Mouse (Mus musculus) gastrocnemius, postnatal 36 days (tissue): ENCODE measurements around the gene Gpr83. TPM values are rescaled to one million over a fixed set of nuclear protein-coding genes. Genes with fewer than 3 reads are reported as not detected.

ENCODE experiments used
- DNase-seq, 2 experiments: peaks; one replicate each; pipeline ENCODE4 v3.0.0; 2022
- intact Hi-C: fragments of 180-260 bp; cut with DNase I; formaldehyde crosslinking; loops from one replicate; pipeline ENCODE4 v1.15.1; 2025
- total RNA-seq, 2 experiments: library from RNA; stranded (reverse); gene quantifications; 2 replicates each; pipeline ENCODE4 v1.2.3; 2021

Gene Gpr83
- total RNA-seq, 2 experiments from 2014 or later = not detected

DNA sequence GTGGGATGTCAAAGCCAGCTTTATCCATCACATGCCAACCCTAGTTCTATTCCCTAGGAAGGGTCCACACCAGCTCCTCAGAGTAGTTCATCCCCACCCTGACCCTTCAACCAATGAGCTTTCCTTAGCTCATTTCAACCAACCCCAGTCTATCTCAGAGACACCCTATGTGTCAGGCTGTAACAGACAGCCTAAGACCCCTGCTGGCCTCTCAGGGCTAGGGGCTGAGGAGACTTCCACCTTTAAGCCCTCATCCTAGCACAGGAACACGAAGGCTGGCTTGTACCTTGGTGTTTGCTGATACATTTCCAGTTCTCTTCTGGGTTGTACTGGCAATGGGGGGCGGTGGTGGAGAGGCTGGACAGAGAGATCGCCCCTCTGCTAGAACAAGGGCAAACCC lies 43.0 kb downstream of the Gpr83 start:
- no peak for DNase-seq
- intact Hi-C loops = no loop called here

DNA sequence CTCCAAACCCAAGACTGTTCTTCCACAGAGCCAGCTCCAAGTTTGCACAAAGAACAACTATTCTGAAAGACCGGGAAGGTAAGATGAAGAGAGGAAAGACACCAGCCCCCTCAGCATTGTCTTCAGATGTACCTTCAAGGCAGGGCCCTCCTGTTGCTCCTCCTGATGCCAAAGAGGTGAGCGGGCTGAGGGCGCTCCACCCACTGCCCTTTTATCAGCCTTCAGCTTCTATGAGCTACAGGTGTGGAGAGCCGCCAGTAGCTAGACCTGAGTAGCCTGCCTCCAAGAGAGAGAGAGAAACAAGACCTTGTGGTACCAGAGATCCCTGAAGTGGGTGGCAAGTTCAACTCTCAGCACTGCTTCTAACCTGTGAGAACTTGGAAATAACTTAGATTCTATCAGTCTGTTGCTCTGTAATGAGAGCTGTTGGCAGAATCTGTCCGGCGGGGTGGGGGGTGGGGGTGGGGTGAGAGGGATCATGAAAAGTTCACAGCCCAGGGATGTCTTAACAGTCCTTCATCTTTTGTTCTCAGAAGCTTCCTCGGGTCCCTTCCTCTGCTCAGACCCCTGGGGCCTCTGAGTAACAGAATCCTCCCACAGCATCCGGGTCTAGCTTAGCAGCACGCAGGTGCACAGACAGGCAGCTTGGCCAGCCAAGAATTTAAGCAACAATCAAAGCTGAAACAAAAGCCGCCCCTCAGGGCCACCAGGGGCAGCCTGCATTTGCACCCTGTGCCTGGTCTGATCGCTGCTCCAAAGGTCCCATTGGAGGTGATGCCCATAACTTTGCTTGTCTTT lies 43.8 kb downstream of the Gpr83 start, which contains the start of gene Izumo1r:
TSS of gene Izumo1r (minus strand) at position 369 of the 798 bp plus-strand sequence.
- DNase-seq = no peak
- intact Hi-C loops = no loop called here

DNA sequence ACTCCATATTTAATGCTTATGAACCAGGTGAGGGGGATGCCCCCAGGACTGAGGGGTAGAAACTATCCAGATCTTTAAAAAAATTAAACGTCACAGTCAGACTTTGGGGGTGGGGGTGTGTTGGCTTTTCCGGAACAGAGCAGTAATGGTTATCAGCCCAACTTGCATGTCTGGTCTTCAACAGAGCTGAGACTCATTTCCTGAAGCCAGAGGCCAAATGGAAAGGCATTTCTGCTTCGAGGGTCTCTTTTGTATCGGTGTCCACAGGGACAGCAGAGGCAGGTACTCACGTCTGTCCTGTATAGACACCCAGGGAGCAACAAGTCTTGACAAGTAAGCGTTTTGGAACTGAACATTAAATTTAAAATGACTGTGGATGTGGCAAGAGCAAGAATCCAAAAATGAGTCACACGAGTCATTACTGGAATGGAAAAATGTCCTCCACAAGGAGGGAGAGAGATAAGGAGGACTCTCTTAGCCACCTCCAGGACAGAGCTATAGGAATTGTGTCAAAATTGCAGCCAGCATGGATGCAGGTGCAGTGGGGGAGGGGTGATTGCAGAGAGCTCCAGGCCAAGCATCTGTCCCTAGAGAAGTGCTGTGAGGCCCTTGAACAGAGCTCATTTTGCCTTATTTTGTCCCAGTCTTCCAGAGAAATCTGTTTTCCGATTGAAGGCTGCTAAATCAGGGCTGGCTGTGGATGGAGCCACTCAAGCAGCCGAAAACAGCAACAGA lies 44.9 kb downstream of the Gpr83 start:
- DNase-seq = no peak
- intact Hi-C loops = no loop called here

DNA sequence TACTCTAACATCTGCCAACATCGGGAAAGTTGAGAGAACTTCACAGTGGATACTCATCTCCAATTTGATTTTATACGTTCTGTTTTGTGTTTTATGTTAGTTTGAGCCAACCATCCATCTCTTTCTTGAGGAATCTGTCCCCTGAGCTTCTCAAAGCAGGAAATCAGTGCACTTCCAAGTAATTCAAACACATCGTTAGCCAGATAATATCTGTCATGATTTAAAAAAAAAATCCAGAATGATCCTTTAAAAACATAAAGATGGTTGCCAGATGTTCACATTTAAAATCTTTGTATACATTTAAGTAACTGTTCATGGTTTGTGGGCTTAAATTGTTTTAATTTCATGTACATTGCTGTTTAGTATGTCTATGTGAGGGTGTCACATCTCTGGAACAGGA lies 45.9 kb downstream of the Gpr83 start:
- intact Hi-C loops = no loop called here
- DNase-seq = no peak

DNA sequence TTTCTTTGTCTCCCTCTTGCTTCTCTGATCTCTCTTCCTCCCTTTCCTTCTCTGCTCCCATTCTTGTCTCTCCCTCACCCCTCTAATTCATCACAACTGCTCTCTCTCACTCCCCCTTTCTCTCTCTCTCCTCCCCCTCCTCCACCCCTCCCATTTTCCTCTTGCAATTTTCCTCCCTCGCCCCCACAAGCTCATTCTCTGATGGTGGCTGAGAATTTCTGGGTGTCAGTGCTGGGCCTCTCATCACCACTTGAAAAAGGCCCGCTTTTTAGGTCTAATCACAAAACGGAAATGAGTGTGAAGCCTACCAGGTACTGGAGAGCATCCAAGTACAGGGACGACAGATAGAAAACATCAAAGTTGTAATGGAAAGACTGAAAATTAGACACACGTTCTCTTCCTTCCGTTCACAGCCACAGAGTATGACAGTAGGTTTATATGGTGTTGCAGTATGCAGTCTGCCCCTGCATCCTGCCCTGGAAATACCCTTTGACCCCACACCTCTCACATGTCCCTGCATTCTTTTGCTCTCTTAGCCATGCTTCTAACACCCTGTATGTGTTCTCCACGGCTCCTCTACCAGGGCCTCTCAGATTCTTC lies 47.9 kb downstream of the Gpr83 start:
- intact Hi-C loops = no loop called here
- no peak for DNase-seq

DNA sequence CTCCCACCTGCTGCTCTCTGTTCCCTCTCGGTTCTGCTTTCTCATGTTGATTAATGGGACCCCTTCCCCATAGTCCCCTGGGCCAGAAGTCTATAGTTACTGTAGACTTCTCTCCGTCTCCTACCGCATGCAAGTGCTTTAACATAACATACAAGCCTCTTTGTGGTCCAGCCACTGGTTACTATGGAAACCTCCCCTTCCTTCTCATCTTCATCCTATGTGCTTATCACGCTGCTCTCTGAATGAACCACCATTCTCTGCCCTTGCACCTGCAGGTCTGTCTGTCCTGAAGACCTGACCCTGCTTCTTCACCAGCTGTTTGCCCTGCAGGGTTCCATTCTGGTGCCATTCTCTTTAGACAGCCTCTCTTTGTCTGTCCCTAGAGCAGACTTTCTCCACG lies 50.0 kb downstream of the Gpr83 start:
- intact Hi-C loops = no loop called here
- DNase-seq = no peak

DNA sequence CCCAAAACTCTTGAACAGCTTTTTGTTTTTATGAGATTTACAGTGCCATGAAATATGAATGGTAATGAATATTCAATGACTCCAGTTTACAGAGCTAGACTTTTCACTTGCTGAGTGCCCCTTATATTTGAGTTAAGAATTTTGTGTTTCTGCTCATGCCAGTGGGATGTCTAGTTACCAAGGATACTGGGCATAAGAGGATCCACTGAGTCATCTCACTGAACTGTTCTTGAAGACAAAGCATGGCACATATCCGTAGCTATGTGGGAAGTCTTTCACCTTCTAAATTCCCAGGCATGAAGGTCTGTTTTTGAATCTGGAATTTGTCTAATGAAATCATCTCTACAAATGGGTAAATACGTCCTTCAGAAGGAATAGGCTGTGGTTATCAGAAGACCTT lies 52.0 kb downstream of the Gpr83 start:
- no peak for DNase-seq
- intact Hi-C loops = no loop called here

DNA sequence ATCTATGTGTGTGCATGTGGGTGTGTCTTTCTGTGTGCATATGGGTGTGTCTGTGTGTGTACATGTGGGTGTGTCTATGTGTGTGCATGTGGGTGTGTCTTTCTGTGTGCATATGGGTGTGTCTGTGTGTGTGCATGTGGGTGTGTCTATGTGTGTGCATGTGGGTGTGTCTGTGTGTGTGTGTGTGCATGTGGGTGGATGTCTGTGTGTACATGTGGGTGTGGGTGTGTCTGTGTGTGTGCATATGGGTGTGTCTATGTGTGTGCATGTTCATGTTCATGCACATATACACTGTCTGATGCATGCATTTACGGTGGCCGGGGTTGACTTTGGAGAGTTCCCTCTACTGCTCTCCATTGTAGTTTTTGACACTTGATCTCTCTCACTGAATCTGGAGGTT lies 57.7 kb downstream of the Gpr83 start:
- no peak for DNase-seq
- intact Hi-C loops = no loop called here

DNA sequence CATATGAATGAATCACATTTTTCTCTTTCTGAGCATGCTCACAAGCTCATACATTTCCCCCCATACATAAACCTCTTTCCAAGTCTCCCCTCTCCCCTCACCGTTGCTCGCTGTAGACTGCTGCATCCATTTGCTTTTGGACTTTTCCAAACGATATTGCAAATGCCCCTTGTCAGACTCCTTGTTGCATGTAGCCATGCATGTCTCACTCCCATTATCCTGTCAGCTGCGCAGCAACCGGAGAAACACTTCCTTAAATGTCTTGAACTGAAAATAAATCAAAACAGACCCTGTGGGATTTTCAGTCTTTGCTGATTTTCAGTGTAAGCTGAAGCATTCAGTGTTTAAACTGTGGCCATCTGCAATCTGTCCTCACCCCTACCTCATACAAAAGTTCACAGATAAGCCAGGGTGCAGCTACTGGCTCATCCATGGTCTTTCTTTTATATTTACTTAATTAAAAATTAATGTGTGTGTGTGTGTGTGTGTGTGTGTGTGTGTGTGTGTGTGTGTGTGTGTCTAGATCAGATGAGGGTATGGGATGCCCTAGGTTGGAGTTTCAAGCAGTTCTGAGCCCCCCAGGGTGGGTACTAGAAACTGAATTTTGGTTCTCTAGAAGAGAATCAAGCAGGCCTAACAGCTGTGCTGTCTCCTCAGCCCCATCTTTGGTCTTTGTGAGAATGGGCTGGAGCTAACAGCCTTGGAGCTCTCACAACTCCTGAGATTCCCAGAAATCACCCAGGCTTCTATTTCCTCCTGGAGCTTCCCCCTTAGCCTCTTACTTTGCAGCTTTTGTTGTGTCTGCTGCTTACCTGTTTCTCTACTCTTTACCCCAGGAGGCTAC lies 59.0 kb downstream of the Gpr83 start:
- DNase-seq = no peak
- intact Hi-C loops = no loop called here

Other genes starting within 250 kb of the Gpr83 start
- 100 to 1,000 TPM; 276 to 313 TPM for gene Amotl1, start 215.2 kb upstream of the Gpr83 start, total RNA-seq
- gene Piwil4, start 119.5 kb upstream of the Gpr83 start, total RNA-seq = not detected
- gene Fut4, start 107.8 kb upstream of the Gpr83 start, total RNA-seq = under 1 TPM; 0.17 to 0.26 TPM
- gene 1700012B09Rik, start 89.2 kb upstream of the Gpr83 start, total RNA-seq = not detected
- gene Mre11a, start 75.6 kb upstream of the Gpr83 start, total RNA-seq = 10 to 100 TPM in 1 of 2 experiments, 1 to 10 TPM in 1; 8.5 to 14.5 TPM
- 1 to 10 TPM; 6.1 to 6.5 TPM for gene Ankrd49, start 75.4 kb upstream of the Gpr83 start, total RNA-seq
- gene Izumo1r, start 43.7 kb downstream of the Gpr83 start, total RNA-seq = not detected
- 10 to 100 TPM; 31.2 to 39.3 TPM for gene Panx1, start 185.3 kb downstream of the Gpr83 start, total RNA-seq